Mouse (Mus musculus) lung, postnatal 36 days (tissue): Measurements from ENCODE around the gene Cdnf.

Source experiments
- DNase-seq: peaks from one replicate; pipeline ENCODE4 v3.0.0; 2022; ENCODE audit warnings: mixed read lengths

Cdnf gene

GRCm38 (mm10) chr2:3512552-3513454, at the start of gene Cdnf, which contains the start of the genes Gm45902 and Hspa14:
Gene Cdnf, plus strand, starts transcription at chr2:3513030.
Gene Gm45902, minus strand, starts transcription at chr2:3512790.
Gene Hspa14, minus strand, starts transcription at chr2:3512814.
- DNase-seq = peak; percentile 98

DNA sequence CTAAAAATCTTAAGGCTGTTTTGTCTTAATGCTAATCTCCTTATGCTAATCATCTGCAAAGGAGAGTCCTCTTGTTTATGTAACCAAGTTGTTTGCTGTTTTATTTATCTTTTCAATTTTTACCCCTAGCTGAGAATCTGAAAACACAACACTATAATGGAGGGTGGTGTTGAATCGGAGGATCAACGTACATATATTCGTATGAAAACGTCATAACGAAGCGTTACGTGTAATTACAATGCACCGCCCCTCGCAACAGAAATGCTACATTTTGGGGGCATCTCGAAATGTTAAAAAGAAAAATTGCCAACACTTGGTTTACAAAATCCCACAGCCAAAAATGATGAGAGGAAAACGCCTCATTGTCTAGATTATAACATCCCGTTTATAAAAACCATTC, 38.9 kb upstream of the Cdnf start:
- no peak for DNase-seq

DNA sequence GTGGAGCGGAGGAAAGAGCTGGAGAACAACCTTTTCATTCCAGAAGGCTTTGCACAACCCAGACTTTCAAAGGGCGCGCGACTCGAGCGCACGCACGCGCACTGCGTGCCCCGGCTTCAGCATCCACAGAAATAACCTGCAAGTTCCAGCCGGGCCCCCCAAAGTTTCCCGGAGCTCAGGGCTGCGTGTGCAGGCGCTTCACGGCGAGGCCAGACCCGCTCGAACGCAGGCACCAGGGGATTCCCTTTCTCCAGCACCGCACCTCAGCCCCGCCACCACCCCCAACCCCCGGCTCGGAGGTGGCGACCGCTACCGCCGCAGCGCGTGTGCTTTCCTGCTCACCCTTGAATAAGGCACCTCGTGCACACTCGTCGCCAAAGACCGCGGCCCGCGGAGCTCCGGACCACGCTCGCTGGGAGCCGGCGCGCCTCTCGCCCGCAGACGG, 38.4 kb upstream of the Cdnf start:
- DNase-seq = peak; percentile 60

- DNase-seq = peak; percentile 97
Measured at GRCm38 (mm10) chr2:3474861-3475283, 38.0 kb upstream of the Cdnf start, which contains the start of gene Suv39h2. Gene Suv39h2, minus strand, starts transcription at chr2:3475031.

DNA sequence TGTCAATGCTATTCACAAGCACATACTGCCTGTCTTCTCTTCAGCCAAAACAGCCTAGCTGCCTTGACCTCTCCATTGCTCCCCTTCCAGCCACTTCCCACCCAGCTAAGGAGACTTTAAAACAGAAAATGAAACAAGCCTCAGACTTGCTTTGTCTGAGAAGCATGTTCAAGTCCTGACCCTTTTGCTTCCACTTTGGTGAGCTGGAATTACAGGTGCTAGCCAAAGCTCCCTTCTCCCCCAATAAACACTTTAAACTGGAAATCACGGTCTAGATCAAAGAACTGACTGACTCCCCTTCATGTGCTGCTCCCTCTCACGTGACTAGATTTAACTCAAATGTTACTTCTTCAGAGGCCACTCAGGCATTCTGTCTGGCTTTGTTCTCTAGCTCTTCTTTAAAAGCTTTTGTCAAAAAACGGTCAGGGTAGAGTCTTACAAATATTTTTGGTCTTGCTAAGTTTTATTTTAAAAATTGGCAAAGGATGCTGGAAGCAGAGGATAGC, 37.0 kb upstream of the Cdnf start:
- DNase-seq = peak; percentile 10

DNA sequence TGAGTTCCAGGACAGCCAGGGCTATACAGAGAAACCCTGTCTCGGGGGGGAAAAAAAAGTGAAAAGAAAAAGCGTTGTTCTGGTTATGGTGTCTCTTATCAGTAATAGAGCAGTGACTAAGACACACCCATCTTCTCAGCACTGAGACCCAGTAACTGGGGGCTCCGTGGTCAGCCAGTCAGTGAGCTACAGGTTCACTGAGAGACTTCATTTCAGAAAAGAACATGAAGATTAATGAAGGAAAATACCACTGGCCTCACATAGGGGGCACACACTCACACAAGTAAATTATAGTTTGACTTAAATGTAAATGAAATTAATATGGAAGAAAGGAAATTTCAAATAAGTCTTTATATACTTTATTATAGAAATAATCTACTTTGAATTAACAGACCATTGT, 32.6 kb upstream of the Cdnf start:
- no peak for DNase-seq

- no peak for DNase-seq
Measured at GRCm38 (mm10) chr2:3489816-3490215, 23.0 kb upstream of the Cdnf start.

GRCm38 (mm10) chr2:3493833-3494409, 18.9 kb upstream of the Cdnf start:
- no peak for DNase-seq

GRCm38 (mm10) chr2:3499543-3499942, 13.3 kb upstream of the Cdnf start:
- no peak for DNase-seq

- no peak for DNase-seq
Measured at GRCm38 (mm10) chr2:3500886-3501285, 11.9 kb upstream of the Cdnf start.

- peak; percentile 16 for DNase-seq
Measured at GRCm38 (mm10) chr2:3512076-3512475, 754 bp upstream of the Cdnf start.

DNA sequence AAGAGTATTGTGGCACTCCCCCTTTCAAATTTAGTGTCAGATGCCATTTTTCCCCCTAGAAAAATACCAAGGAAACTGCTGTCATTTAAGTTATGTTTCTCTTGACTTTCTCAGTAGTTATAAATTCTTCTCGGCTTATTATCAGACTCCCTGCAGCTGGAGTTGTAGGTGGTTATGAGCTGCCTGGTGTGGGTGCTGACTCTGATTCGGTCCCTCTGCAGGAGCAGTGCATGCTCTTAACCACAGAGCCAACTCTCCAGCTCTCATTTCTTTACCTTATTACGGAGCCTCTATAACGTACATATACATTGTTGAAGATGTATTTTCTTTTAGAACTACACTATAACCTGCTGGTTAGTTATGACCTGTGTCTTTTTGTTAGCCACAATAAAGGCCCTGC, 9.7 kb downstream of the Cdnf start:
- no peak for DNase-seq

DNA sequence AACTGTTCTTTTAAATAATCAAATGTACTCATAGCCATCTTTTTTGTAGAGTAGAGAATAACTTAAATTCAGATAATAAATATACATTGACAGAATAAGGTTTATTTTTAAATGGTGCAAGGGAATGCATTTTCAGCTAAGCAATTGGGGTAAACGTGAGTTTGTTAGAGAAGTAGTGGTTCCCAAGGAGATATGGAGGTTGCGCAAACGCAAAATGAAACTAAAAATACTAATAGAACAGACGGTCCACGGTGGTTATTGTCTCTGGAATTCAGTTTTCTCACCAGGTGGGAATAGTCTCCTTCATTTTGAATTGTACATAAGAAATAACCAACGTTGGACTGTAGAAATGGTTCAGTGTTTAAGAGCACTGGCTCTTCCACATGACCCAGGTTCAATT, 13.5 kb downstream of the Cdnf start:
- DNase-seq = no peak

- no peak for DNase-seq
Measured at GRCm38 (mm10) chr2:3541307-3542079, 28.7 kb downstream of the Cdnf start.

DNA sequence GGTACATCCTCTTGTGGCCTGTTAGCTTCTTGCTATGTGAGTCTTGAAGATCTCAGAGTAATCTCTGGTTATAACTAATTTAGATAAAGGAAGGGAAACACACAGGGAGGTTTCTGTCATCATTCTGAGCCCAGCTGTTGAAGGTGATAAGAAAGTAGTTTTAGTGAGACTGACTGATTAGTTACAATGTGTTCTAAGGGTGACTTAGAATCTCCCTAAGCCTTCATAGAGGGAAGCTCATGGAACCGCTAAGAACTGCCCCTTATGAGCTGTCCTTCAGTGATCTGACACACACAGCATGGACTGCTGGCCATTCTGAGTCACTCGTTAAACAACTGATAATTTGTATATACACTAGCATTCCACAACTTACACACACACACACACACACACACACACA, 33.2 kb downstream of the Cdnf start:
- no peak for DNase-seq

GRCm38 (mm10) chr2:3546588-3546987, 33.8 kb downstream of the Cdnf start:
- peak; percentile 61 for DNase-seq

GRCm38 (mm10) chr2:3570186-3570585, 57.4 kb downstream of the Cdnf start, which contains the start of gene Fam107b:
Gene Fam107b, plus strand, starts transcription at chr2:3570488.
- DNase-seq = no peak

GRCm38 (mm10) chr2:3570606-3571005, 57.8 kb downstream of the Cdnf start:
- no peak for DNase-seq

- no peak for DNase-seq
Measured at GRCm38 (mm10) chr2:3573883-3574282, 61.1 kb downstream of the Cdnf start.

DNA sequence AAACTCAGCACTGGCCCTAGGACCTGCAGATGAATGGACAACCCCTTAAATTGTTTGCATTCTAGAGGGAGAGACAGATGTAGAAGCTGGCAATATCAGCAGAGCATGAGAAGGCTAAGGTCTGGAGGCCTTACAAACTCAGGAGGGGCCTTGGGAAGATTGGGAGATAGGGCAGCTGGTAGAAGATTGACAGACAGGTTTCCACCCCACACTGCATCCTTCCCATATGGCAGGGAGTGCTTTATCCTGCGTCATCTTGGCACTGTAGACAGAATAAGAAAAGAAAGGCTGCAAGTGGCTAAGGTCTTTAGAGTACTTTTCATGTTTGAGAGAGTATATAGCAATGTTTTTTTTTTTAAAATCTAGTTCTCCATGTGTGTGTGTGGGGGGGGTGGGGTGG, 62.3 kb downstream of the Cdnf start:
- no peak for DNase-seq
